Mouse (Mus musculus) forebrain, embryonic 13.5 days (tissue): Measurements from ENCODE around the gene Nek7. TPM values are rescaled to one million over a fixed set of nuclear protein-coding genes. Genes with fewer than 3 reads are reported as not detected.

Experiments used
- ATAC-seq: fragments of 200-750 bp; cut with Nextera tagmentation; 2 replicates; pipeline ENCODE4 v1.8.0; 2017
- H3K27ac ChIP-seq: fragments of 300-500 bp; sonication (generic); 2 replicates; pipeline ENCODE4 v1.5.1; 2015; ENCODE audit warnings: inconsistent platforms, mild to moderate bottlenecking, moderate library complexity
- H3K27me3 ChIP-seq: fragments of 300-500 bp; sonication (generic); 2 replicates; pipeline ENCODE4 v1.6.1; 2015; ENCODE audit warnings: mild to moderate bottlenecking, inconsistent platforms
- H3K36me3 ChIP-seq: fragments of 300-500 bp; sonication (generic); 2 replicates; pipeline ENCODE4 v1.6.1; 2015; ENCODE audit warnings: mild to moderate bottlenecking, inconsistent platforms; ENCODE audit not compliant: poor library complexity, severe bottlenecking
- H3K4me1 ChIP-seq: fragments of 300-500 bp; sonication (generic); 2 replicates; pipeline ENCODE4 v1.6.1; 2015; ENCODE audit warnings: inconsistent platforms
- H3K4me2 ChIP-seq: fragments of 300-500 bp; sonication (generic); 2 replicates; pipeline ENCODE4 v1.6.1; 2015; ENCODE audit warnings: inconsistent platforms, mild to moderate bottlenecking, moderate library complexity
- H3K4me3 ChIP-seq: fragments of 300-500 bp; sonication (generic); 2 replicates; pipeline ENCODE4 v1.5.1; 2015; ENCODE audit warnings: mild to moderate bottlenecking, inconsistent platforms
- H3K9ac ChIP-seq: fragments of 300-500 bp; sonication (generic); 2 replicates; pipeline ENCODE4 v1.6.1; 2015; ENCODE audit warnings: mild to moderate bottlenecking, inconsistent platforms
- H3K9me3 ChIP-seq: fragments of 300-500 bp; sonication (generic); replicated peaks from 2 replicates; pipeline ENCODE4 v1.6.1; 2016; ENCODE audit warnings: inconsistent platforms
- WGBS: fragments of 180-500 bp; shearing (Covaris S2); methylation state at CpG from one replicate; pipeline ENCODE4 v1.1.7; 2015; 5-methylcytosine and 5-hydroxymethylcytosine counted together
- polyA plus RNA-seq: library from polyadenylated mRNA; unstranded; fragments of >200 nt; fragmentation: Nextera tagmentation; extraction: Ambion mirVana; gene quantifications from 2 replicates; pipeline ENCODE4 v1.2.1, GENCODE M21; 2015

Gene Nek7
- polyA plus RNA-seq, 1 experiment from 2014 or later, result 20.6 TPM

GRCm38 (mm10) chr1:138560733-138561132, 59.2 kb downstream of the Nek7 start:
- Histone ChIP-seq H3K27ac (no peak overlapping the region), H3K4me2 (no peak overlapping the region), H3K9ac (no peak overlapping the region)

GRCm38 (mm10) chr1:138559213-138560101, 60.5 kb downstream of the Nek7 start:
- Histone ChIP-seq H3K36me3 (no peaks in the 10 kb centered on the region), H3K4me2 (no peak overlapping the region), H3K4me3 (no peak overlapping the region), H3K9me3 (no peaks in the 10 kb centered on the region), H3K27me3 (no peaks in the 10 kb centered on the region), H3K9ac (no peak overlapping the region), H3K4me1 (0 out of 2 replicates have a peak, but pooled peaks cover 6% of the 10 kb centered on the region), H3K27ac (0 out of 2 replicates have a peak overlapping the region, but pooled peaks have one; percentile 27)
- ATAC-seq, result peak; percentile 65
- WGBS, result 38% methylated on average over 12 of the region's 12 CpGs

More at GRCm38 (mm10) chr1:138560733-138561132, 59.2 kb downstream of the Nek7 start:
- H3K9me3 ChIP-seq, result no peaks in the 10 kb centered on the region
- ATAC-seq, result no peak
- H3K27me3 ChIP-seq, result no peaks in the 10 kb centered on the region
- WGBS, result 93% methylated on average over 12 of the region's 12 CpGs
- no peaks in the 10 kb centered on the region for H3K36me3 ChIP-seq
- no peak overlapping the region for H3K4me3 ChIP-seq
- 0 out of 2 replicates have a peak, but pooled peaks cover 6% of the 10 kb centered on the region for H3K4me1 ChIP-seq

- Histone ChIP-seq H3K9ac (no peak overlapping the region), H3K36me3 (no peaks in the 10 kb centered on the region), H3K9me3 (no peaks in the 10 kb centered on the region), H3K27ac (no peak overlapping the region), H3K4me3 (no peak overlapping the region), H3K27me3 (no peaks in the 10 kb centered on the region), H3K4me2 (no peak overlapping the region), H3K4me1 (0 out of 2 replicates have a peak, but pooled peaks cover 6% of the 10 kb centered on the region)
- ATAC-seq, result 0 out of 2 replicates have a peak, but pooled peaks have one; percentile 41
- 60% methylated on average over 3 of the region's 3 CpGs for WGBS
These were observed 61.6 kb downstream of the Nek7 start for GRCm38 (mm10) chr1:138558342-138558741.

GRCm38 (mm10) chr1:138554926-138555325, 65.0 kb downstream of the Nek7 start:
- 80% methylated on average over 5 of the region's 5 CpGs for WGBS
- Histone ChIP-seq H3K27me3 (no peaks in the 10 kb centered on the region), H3K9me3 (no peaks in the 10 kb centered on the region), H3K4me3 (no peak overlapping the region), H3K36me3 (no peaks in the 10 kb centered on the region), H3K9ac (no peak overlapping the region), H3K4me2 (no peak overlapping the region), H3K27ac (no peak overlapping the region), H3K4me1 (0 out of 2 replicates have a peak, but pooled peaks cover 6% of the 10 kb centered on the region)
- ATAC-seq, result no peak

GRCm38 (mm10) chr1:138550184-138550583, 69.8 kb downstream of the Nek7 start:
- no peaks in the 10 kb centered on the region for H3K27me3 ChIP-seq
- 55% methylated on average over 6 of the region's 6 CpGs for WGBS
- H3K27ac ChIP-seq, result no peak overlapping the region
- peaks cover 13% of the 10 kb centered on the region for H3K4me1 ChIP-seq
- H3K9ac ChIP-seq, result no peak overlapping the region
- H3K36me3 ChIP-seq, result no peaks in the 10 kb centered on the region
- no peak overlapping the region for H3K4me3 ChIP-seq
- H3K9me3 ChIP-seq, result no peaks in the 10 kb centered on the region
- H3K4me2 ChIP-seq, result no peak overlapping the region
- no peak for ATAC-seq

GRCm38 (mm10) chr1:138542170-138542515, 77.8 kb downstream of the Nek7 start:
- Histone ChIP-seq H3K4me2 (no peak overlapping the region), H3K27me3 (no peaks in the 10 kb centered on the region), H3K9me3 (no peaks in the 10 kb centered on the region), H3K9ac (no peak overlapping the region), H3K36me3 (no peaks in the 10 kb centered on the region), H3K27ac (no peak overlapping the region), H3K4me3 (no peak overlapping the region), H3K4me1 (no peaks in the 10 kb centered on the region)
- no peak for ATAC-seq
- 90% methylated on average over 1 of the region's 1 CpGs for WGBS

- H3K27ac ChIP-seq, result no peak overlapping the region
- no peak overlapping the region for H3K9ac ChIP-seq
- no peak for ATAC-seq
- WGBS, result 78% methylated on average over 8 of the region's 8 CpGs
- H3K4me2 ChIP-seq, result no peak overlapping the region
- no peaks in the 10 kb centered on the region for H3K36me3 ChIP-seq
- no peaks in the 10 kb centered on the region for H3K4me1 ChIP-seq
- no peaks in the 10 kb centered on the region for H3K27me3 ChIP-seq
- H3K9me3 ChIP-seq, result no peaks in the 10 kb centered on the region
- H3K4me3 ChIP-seq, result no peak overlapping the region
These were observed 78.3 kb downstream of the Nek7 start for GRCm38 (mm10) chr1:138541495-138542169.

GRCm38 (mm10) chr1:138539713-138540112, 80.2 kb downstream of the Nek7 start:
- H3K9ac ChIP-seq, result no peak overlapping the region
- ATAC-seq, result no peak
- H3K36me3 ChIP-seq, result no peaks in the 10 kb centered on the region
- no peaks in the 10 kb centered on the region for H3K4me1 ChIP-seq
- no peak overlapping the region for H3K4me3 ChIP-seq
- 62% methylated on average over 1 of the region's 1 CpGs for WGBS
- no peak overlapping the region for H3K27ac ChIP-seq
- no peak overlapping the region for H3K4me2 ChIP-seq
- no peaks in the 10 kb centered on the region for H3K9me3 ChIP-seq
- H3K27me3 ChIP-seq, result no peaks in the 10 kb centered on the region

GRCm38 (mm10) chr1:138538217-138538616, 81.7 kb downstream of the Nek7 start:
- H3K4me1 ChIP-seq, result no peaks in the 10 kb centered on the region
- no peaks in the 10 kb centered on the region for H3K9me3 ChIP-seq
- H3K9ac ChIP-seq, result no peak overlapping the region
- H3K27ac ChIP-seq, result no peak overlapping the region
- ATAC-seq, result no peak
- H3K36me3 ChIP-seq, result no peaks in the 10 kb centered on the region
- no peak overlapping the region for H3K4me3 ChIP-seq
- H3K4me2 ChIP-seq, result no peak overlapping the region
- H3K27me3 ChIP-seq, result no peaks in the 10 kb centered on the region

GRCm38 (mm10) chr1:138535758-138536574, 84.0 kb downstream of the Nek7 start:
- no peak overlapping the region for H3K27ac ChIP-seq

GRCm38 (mm10) chr1:138530604-138531003, 89.3 kb downstream of the Nek7 start:
- Histone ChIP-seq H3K27me3 (no peaks in the 10 kb centered on the region), H3K4me3 (no peak overlapping the region), H3K4me2 (no peak overlapping the region), H3K9me3 (no peaks in the 10 kb centered on the region), H3K9ac (no peak overlapping the region), H3K36me3 (no peaks in the 10 kb centered on the region), H3K27ac (no peak overlapping the region), H3K4me1 (no peaks in the 10 kb centered on the region)
- 93% methylated on average over 5 of the region's 5 CpGs for WGBS
- no peak for ATAC-seq

More at GRCm38 (mm10) chr1:138535758-138536574, 84.0 kb downstream of the Nek7 start:
- no peaks in the 10 kb centered on the region for H3K9me3 ChIP-seq
- WGBS, result 64% methylated on average over 16 of the region's 16 CpGs
- no peaks in the 10 kb centered on the region for H3K36me3 ChIP-seq
- H3K4me1 ChIP-seq, result no peaks in the 10 kb centered on the region
- no peak overlapping the region for H3K4me2 ChIP-seq
- H3K4me3 ChIP-seq, result no peak overlapping the region
- H3K9ac ChIP-seq, result no peak overlapping the region
- no peaks in the 10 kb centered on the region for H3K27me3 ChIP-seq
- no peak for ATAC-seq
